Mouse (Mus musculus) Muller cell, postnatal 12 days (primary cell): ENCODE results near the gene 1700001F09Rik.
"Not testable (repeated sequence)": the region's sequence is repeated elsewhere in the genome, so short reads cannot be mapped to it uniquely, and the experiment has no call there.

Experiments
- DNase-seq: peaks from one replicate; pipeline ENCODE4 v3.0.0-alpha.2; 2015; ENCODE audit errors: inconsistent ontology term

1700001F09Rik gene

GRCm38 (mm10) chr14:43347711-43348110 is at the start of gene 1700001F09Rik:
Gene 1700001F09Rik (minus strand): TSS chr14:43347811.
- not testable (repeated sequence) for DNase-seq

- not testable (repeated sequence) for DNase-seq
Observed at GRCm38 (mm10) chr14:43361713-43362112, 14.1 kb upstream of the 1700001F09Rik start.

- DNase-seq, result not testable (repeated sequence)
Observed at GRCm38 (mm10) chr14:43359246-43359645, 11.6 kb upstream of the 1700001F09Rik start.

GRCm38 (mm10) chr14:43357496-43357895 is 9.9 kb upstream of the 1700001F09Rik start:
- DNase-seq, result not testable (repeated sequence)

GRCm38 (mm10) chr14:43352944-43353343 is 5.3 kb upstream of the 1700001F09Rik start:
- DNase-seq, result not testable (repeated sequence)

- not testable (repeated sequence) for DNase-seq
Observed at GRCm38 (mm10) chr14:43337646-43338045, 10.0 kb downstream of the 1700001F09Rik start.

GRCm38 (mm10) chr14:43331362-43331880 is 16.2 kb downstream of the 1700001F09Rik start:
- not testable (repeated sequence) for DNase-seq

- DNase-seq, result not testable (repeated sequence)
Observed at GRCm38 (mm10) chr14:43328603-43329002, 19.0 kb downstream of the 1700001F09Rik start.

GRCm38 (mm10) chr14:43319516-43319915 is 28.1 kb downstream of the 1700001F09Rik start:
- DNase-seq, result not testable (repeated sequence)

- DNase-seq, result not testable (repeated sequence)
Observed at GRCm38 (mm10) chr14:43293503-43293902, 54.1 kb downstream of the 1700001F09Rik start, which contains the start of gene Gm8127. Gene Gm8127 (minus strand): TSS chr14:43293832.
